Mouse (Mus musculus) ES-E14 (cell line): Measurements from ENCODE around the gene Vps37c. TPM values are rescaled to one million over a fixed set of nuclear protein-coding genes. Genes with fewer than 3 reads are reported as not detected.

Source experiments
- DNase-seq: peaks from one replicate; pipeline ENCODE4 v3.0.0-alpha.2; 2013; ENCODE audit warnings: low read depth, low spot score
- H3K27ac ChIP-seq: 2 replicates; pipeline ENCODE4 v1.5.1; 2012; ENCODE audit warnings: low read depth, mild to moderate bottlenecking, low read length, moderate library complexity, mixed read lengths; ENCODE audit not compliant: poor library complexity, insufficient read depth, severe bottlenecking
- H3K36me3 ChIP-seq: 2 replicates; pipeline ENCODE4 v1.6.1; 2012; ENCODE audit warnings: mild to moderate bottlenecking, low read length, moderate library complexity, mixed read lengths; ENCODE audit not compliant: control insufficient read depth, poor library complexity, insufficient read depth, severe bottlenecking
- H3K4me1 ChIP-seq, 2 experiments: fragments of 150-350 bp in 1 of 2; sonication (generic) in 1 of 2; 2 replicates each; pipeline ENCODE4 v1.6.1; 2012; ENCODE audit warnings: low read length in 2 of 2, mild to moderate bottlenecking in 1 of 2, mixed read lengths in 1 of 2; ENCODE audit not compliant: control insufficient read depth in 2 of 2, insufficient read depth in 2 of 2, poor library complexity in 1 of 2
- H3K4me3 ChIP-seq, 2 experiments: fragments of 150-350 bp in 1 of 2; sonication (generic) in 1 of 2; 2 replicates each; pipeline ENCODE4 v1.5.1; 2012; ENCODE audit warnings: low read length in 2 of 2, low read depth in 1 of 2, mild to moderate bottlenecking in 1 of 2, mixed read lengths in 1 of 2; ENCODE audit not compliant: insufficient read depth in 1 of 2, poor library complexity in 1 of 2, severe bottlenecking in 1 of 2
- H3K9ac ChIP-seq: 2 replicates; pipeline ENCODE4 v1.6.1; 2012; ENCODE audit warnings: low read depth, mild to moderate bottlenecking, low read length, mixed read lengths; ENCODE audit not compliant: poor library complexity, insufficient read depth, severe bottlenecking
- H3K9me3 ChIP-seq: fragments of 150-350 bp; sonication (generic); 2 replicates; pipeline ENCODE4 v1.6.1; 2012; ENCODE audit warnings: low read depth, mild to moderate bottlenecking, low read length; ENCODE audit not compliant: control insufficient read depth, insufficient read depth
- CHD2 ChIP-seq: IDR thresholded peaks from 2 replicates; pipeline ENCODE4 v1.6.1; 2014; ENCODE audit warnings: mild to moderate bottlenecking, low read depth, low read length, inconsistent platforms
- HCFC1 ChIP-seq: IDR thresholded peaks from 2 replicates; pipeline ENCODE4 v1.6.1; 2012; ENCODE audit warnings: low read length, inconsistent platforms, borderline replicate concordance; ENCODE audit not compliant: insufficient read depth
- MAFK ChIP-seq: IDR thresholded peaks from 2 replicates; pipeline ENCODE4 v1.6.1; 2014; ENCODE audit warnings: mild to moderate bottlenecking, low read depth, low read length, inconsistent platforms; ENCODE audit not compliant: insufficient read depth
- ZC3H11A ChIP-seq: IDR thresholded peaks from 2 replicates; pipeline ENCODE4 v1.6.1; 2012; ENCODE audit warnings: low read depth, mild to moderate bottlenecking, inconsistent platforms, low read length, borderline replicate concordance
- ZNF384 ChIP-seq: IDR thresholded peaks from 2 replicates; pipeline ENCODE4 v1.6.1; 2012; ENCODE audit warnings: low read depth, low read length, inconsistent platforms
- in situ Hi-C, 2 experiments: fragments of 600-800 bp; cut with MboI; formaldehyde crosslinking; loops; one replicate each; pipeline ENCODE4 v1.15.1; 2025; ENCODE audit warnings: low sequenced_read_pairs in 2 of 2, inconsistent platforms in 1 of 2; ENCODE audit not compliant: unreplicated experiment in 2 of 2
- total RNA-seq: library from RNA; depleted of rRNA; stranded (reverse); fragments of 300-350 nt; gene quantifications from 2 replicates; pipeline ENCODE4 v1.2.3, GENCODE M21; 2012

The Vps37c gene
- total RNA-seq, 1 experiment, result 6.6 TPM

GRCm38 (mm10) chr19:10738811-10739210 is 50.3 kb downstream of the Vps37c start, which contains the start of gene Cd5:
Gene Cd5, minus strand, starts transcription at chr19:10739002.
- Histone ChIP-seq H3K27ac (no peak within 1 kb of the TSS), H3K4me1 (peaks cover 0 to 11% of the 10 kb centered on the region in 2 experiments; a peak in 1 of 4 replicates), H3K9me3 (no peaks in the 10 kb centered on the region), H3K9ac (no peak within 1 kb of the TSS), H3K36me3 (no peaks in the 10 kb centered on the region), H3K4me3 (no peak within 1 kb of the TSS)
- TF ChIP-seq ZNF384 (no peak), CHD2 (no peak), ZC3H11A (no peak), MAFK (no peak), HCFC1 (no peak)
- in situ Hi-C loops, result no loop called here
- no peak for DNase-seq

- no peak for DNase-seq
- TF ChIP-seq ZNF384 (no peak), MAFK (no peak), HCFC1 (no peak), CHD2 (no peak), ZC3H11A (no peak)
- no peak overlapping the region for H3K4me3 ChIP-seq
- H3K36me3 ChIP-seq, result no peaks in the 10 kb centered on the region
- in situ Hi-C loops, result no loop called here
- no peak overlapping the region for H3K27ac ChIP-seq
- H3K9me3 ChIP-seq, result no peaks in the 10 kb centered on the region
- H3K9ac ChIP-seq, result no peak overlapping the region
- peaks cover 0 to 11% of the 10 kb centered on the region in 2 experiments; a peak in 1 of 4 replicates for H3K4me1 ChIP-seq
These were observed 51.4 kb downstream of the Vps37c start for GRCm38 (mm10) chr19:10739916-10740315.

- no peak for DNase-seq
These were observed 52.3 kb downstream of the Vps37c start for GRCm38 (mm10) chr19:10740641-10741440.

GRCm38 (mm10) chr19:10742145-10742544 is 53.6 kb downstream of the Vps37c start:
- peaks cover 0 to 11% of the 10 kb centered on the region in 2 experiments; a peak in 1 of 4 replicates for H3K4me1 ChIP-seq
- no peak overlapping the region for H3K4me3 ChIP-seq
- H3K27ac ChIP-seq, result no peak overlapping the region
- DNase-seq, result no peak
- in situ Hi-C loops, result no loop called here
- no peaks in the 10 kb centered on the region for H3K36me3 ChIP-seq
- TF ChIP-seq HCFC1, result no peak
- no peak for TF ChIP-seq ZC3H11A
- no peak for TF ChIP-seq CHD2
- TF ChIP-seq ZNF384, result no peak
- no peak overlapping the region for H3K9ac ChIP-seq
- H3K9me3 ChIP-seq, result no peaks in the 10 kb centered on the region

More at GRCm38 (mm10) chr19:10740641-10741440, 52.3 kb downstream of the Vps37c start:
- in situ Hi-C loops, result no loop called here
- Histone ChIP-seq H3K9me3 (no peaks in the 10 kb centered on the region), H3K27ac (no peak overlapping the region), H3K36me3 (no peaks in the 10 kb centered on the region), H3K4me1 (peaks cover 0 to 11% of the 10 kb centered on the region in 2 experiments; a peak in 1 of 4 replicates), H3K4me3 (no peak overlapping the region), H3K9ac (no peak overlapping the region)
- TF ChIP-seq MAFK (no peak), ZC3H11A (no peak), CHD2 (no peak), ZNF384 (no peak)

- H3K27ac ChIP-seq, result no peak overlapping the region
- H3K9ac ChIP-seq, result no peak overlapping the region
- peaks cover 0 to 11% of the 10 kb centered on the region in 2 experiments; a peak in 1 of 4 replicates for H3K4me1 ChIP-seq
- no peak for DNase-seq
- H3K4me3 ChIP-seq, result no peak overlapping the region
- no peaks in the 10 kb centered on the region for H3K36me3 ChIP-seq
- in situ Hi-C loops, result no loop called here
- H3K9me3 ChIP-seq, result no peaks in the 10 kb centered on the region
- no peak for TF ChIP-seq MAFK
- TF ChIP-seq ZNF384, result no peak
- no peak for TF ChIP-seq HCFC1
- no peak for TF ChIP-seq ZC3H11A
- no peak for TF ChIP-seq CHD2
These were observed 54.0 kb downstream of the Vps37c start for GRCm38 (mm10) chr19:10742565-10742964.
